Mouse (Mus musculus) left cerebral cortex, adult 9 months (tissue): Measurements from ENCODE around the gene 1810009A15Rik.

ENCODE experiments used
- DNase-seq, 2 experiments: peaks; one replicate each; pipeline ENCODE4 v3.0.0; 2022; ENCODE audit warnings: low spot score in 2 of 2

The 1810009A15Rik gene

GRCm38 (mm10) chr19:8920073-8920736, 31.6 kb downstream of the 1810009A15Rik start, which contains the start of gene B3gat3:
B3gat3 (plus strand) TSS chr19:8920374.
- DNase-seq = peak; percentile 85 to 95

- no peak for DNase-seq
Measured at GRCm38 (mm10) chr19:8920836-8921291, 32.2 kb downstream of the 1810009A15Rik start.

DNA sequence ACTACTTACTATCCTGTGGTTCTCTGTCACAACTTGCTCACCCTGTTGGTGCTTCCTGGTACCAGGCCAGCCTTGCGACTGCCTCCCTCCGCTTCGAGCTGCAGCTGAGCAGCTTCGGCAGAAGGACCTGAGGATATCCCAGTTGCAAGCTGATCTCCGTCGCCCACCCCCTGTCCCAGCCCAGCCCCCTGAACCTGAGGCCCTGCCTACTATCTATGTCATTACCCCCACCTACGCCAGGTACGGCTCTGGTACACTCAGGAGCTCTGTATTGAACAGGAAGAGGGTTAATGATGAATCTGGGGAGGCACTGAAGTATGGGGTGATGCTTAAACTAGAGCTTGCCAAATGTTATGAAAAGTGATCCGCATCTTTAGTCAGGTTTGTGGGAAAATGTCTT, 33.1 kb downstream of the 1810009A15Rik start:
- DNase-seq = no peak

GRCm38 (mm10) chr19:8926766-8927165, 38.1 kb downstream of the 1810009A15Rik start:
- DNase-seq = no peak

DNA sequence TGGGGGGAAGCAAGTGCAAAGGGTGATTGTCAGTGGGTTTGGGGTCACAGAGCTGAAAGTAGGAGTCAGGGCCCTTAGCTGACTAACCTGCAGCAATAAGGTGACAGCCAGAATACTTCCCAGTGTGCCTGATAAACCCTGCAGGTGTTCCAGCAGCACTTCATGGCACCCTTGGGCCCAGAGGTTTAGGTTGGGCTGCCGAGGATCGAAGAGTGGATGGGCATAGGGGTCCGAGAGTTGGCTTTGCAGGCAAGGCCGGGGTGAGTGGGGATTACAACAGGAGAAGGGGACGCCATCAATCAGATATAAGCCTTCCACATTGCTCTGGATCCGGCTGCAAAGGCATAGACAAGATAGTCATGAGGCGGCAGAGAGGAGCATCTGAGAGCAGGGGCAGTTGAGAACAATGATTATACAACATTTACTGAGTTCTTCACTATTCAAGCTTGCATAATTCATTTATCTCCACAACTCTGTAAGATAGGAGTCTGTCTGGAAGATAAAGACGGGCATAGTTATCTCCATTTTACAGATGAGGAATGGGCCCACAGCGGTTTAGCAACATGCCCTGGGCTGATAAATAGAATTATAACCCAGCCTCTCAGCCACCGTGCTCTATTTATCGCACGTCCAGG, 39.4 kb downstream of the 1810009A15Rik start:
- no peak for DNase-seq

- DNase-seq = no peak
Measured at GRCm38 (mm10) chr19:8928689-8929223, 40.1 kb downstream of the 1810009A15Rik start.

DNA sequence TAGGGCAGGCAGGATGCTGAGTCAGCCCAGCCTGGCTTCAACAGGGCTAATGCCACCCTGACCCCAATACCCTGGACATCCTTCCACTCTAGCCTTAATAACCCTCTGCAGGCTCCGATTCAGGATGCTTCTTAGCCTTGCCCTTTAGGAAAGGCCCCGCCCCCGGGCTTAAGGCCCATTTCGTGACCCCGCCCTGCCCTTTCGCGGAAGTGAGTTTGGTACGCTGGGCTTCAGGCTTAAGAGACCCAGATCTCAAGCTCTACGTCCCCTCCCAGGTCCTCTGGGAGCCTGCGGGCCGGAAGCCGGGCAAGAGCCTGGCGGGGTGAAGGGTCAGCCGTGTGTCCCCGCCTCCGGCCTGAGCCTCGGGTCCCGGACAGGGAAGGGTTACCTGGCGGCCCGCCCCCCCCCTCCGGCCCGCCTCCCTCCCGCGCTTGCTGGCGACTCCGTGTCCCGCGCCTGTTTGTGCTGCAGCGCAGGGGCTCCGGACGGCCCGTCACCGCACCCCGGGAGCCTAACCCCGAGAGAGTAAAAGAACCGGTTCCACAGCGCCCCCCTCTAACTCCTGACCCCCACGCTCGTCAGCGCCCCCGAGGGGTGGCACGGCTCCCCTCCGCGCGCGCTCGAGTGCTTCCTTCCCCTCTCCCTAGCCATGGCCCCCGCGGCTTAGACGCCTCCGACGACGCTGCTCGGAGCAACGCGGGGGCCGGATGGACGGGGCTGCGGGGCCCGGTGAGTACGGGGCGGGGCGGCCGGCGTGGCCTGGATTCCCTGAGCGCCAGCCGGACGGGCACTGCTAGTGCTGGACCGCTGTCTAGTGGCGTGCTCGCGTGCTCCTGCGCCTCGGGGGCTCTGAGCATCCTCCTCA, 40.8 kb downstream of the 1810009A15Rik start, which contains the start of the genes Rom1 and Eml3:
Rom1 (minus strand) TSS at position 133 of the 865 bp plus-strand sequence.
Eml3 (plus strand) TSS at position 329 of the 865 bp plus-strand sequence.
- DNase-seq = peak in 1 of 2 experiments; percentile 72

DNA sequence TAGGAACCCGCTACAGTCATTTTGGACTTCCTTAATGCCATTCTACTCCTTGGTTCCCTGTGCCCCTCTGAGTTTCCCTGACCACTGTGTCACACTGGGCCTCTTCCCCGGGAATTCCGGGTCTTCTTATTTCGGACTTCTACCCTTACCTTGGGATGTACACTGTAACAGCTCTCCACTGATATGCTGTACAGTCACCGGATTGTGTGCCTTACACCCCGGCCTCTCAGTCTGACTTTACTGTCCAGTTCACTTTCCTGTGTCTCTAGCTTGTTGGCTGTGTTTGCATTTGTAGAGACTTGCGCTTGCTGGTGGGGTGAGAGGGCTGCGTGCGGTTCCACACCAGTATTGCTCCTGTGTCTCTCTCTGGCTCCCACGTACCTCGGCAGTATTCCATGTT, 41.5 kb downstream of the 1810009A15Rik start:
- no peak for DNase-seq

DNA sequence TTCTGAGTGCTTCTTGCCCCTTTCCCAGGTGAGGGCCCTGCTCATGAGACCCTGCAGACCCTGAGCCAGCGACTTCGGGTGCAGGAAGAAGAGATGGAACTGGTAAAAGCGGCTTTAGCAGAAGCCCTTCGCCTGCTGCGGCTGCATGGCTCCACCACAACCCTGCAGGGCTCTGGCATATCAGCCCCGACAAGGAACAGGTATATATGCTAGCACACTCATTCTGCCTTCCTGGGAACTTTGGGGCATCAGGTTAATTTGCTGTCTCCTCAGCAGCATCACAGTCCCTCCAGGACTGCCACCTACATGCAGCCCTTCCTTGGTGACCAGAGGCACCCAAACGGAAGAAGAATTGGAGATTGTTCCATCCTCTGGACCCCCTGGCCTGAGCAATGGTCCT, 42.1 kb downstream of the 1810009A15Rik start:
- DNase-seq = no peak

DNA sequence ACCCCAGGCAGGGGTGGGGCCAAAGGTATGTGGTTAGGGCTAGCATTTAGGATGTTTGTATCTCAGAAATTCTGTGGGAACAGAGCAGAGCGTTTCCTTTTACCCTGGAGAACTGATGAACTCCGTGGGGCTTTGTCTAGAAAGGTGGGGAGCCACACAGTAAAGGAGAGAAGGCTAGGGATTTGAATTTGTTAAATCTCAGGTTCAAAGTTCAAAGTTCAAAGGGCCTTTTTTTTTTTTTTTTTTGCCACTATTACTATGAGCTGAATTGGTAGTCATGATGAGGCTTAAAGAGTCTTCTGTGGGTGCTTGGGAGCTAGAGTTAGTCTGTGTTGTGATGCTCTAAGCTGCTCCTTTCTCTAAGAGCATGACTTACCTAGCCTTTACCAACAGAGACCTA, 48.1 kb downstream of the 1810009A15Rik start:
- no peak for DNase-seq
